Mouse (Mus musculus): ENCODE data around the gene Rab3c.

Rab3c gene

DNA sequence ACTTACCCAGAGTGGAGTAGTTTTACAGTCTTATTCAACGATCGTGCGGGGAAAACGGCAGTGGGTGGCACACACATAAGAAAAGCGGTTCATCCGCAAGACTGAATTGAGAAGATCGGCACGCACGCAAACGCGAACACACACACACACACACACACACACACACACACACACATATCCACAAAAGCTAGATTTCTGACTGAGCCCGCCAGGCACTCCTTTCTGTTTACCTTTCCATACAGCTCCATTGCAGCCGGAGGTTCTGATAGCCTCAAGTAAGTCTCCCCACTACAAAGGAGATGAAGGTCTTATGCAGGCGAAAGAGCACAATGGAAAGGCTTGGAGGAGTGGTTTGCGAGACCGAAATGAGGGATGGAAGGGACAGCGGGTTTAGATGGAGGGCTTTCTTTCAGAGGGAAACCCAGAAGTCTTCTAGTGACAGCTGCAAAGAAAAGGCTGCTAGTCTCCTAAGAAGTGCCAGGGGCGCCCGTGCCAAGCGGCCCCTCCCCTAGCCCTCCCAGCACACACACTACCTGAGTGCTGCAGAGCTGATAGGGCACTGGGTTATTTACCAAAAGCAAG, at the start of gene Rab3c:
Rab3c (minus strand) TSS at position 434 of the 582 bp plus-strand sequence.
- DNase-seq (ENCODE audit: low read depth, low spot score), result no peak

GRCm38 (mm10) chr13:110318746-110319145, 38.0 kb upstream of the Rab3c start:
- DNase-seq (ENCODE audit: low read depth, low spot score), result peak; percentile 11

- DNase-seq (ENCODE audit: low read depth, low spot score), result no peak
Measured at GRCm38 (mm10) chr13:110307188-110307587, 26.4 kb upstream of the Rab3c start.

GRCm38 (mm10) chr13:110297112-110297511, 16.3 kb upstream of the Rab3c start:
- DNase-seq (ENCODE audit: low read depth, low spot score), result no peak

- no peak for DNase-seq (ENCODE audit: low read depth, low spot score)
Measured at GRCm38 (mm10) chr13:110288499-110288898, 7.7 kb upstream of the Rab3c start.

DNA sequence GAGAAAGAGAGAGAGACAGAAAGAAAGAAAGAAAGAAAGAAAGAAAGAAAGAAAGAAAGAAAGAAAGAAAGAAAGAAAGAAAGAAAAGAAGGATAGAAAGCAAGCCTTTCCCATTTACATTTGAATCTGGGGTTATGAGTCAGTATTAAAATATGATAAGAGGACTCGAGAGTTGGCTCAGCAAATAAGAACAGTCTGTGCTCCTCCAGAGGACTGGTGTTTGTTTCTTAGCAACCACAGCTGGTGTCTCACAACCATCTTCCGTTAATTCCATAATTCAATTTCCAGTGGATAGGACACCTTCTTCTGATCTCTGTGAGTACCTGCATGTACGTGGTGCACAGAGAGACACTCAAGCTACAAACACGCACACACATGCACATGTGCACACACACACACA, 3.0 kb upstream of the Rab3c start:
- no peak for DNase-seq (ENCODE audit: low read depth, low spot score)

- DNase-seq (ENCODE audit: low read depth, low spot score), result peak; percentile 51
Measured at GRCm38 (mm10) chr13:110280028-110280562, 701 bp downstream of the Rab3c start.

- no peak for DNase-seq (ENCODE audit: low read depth, low spot score)
Measured at GRCm38 (mm10) chr13:110278976-110279736, 1.6 kb downstream of the Rab3c start.

GRCm38 (mm10) chr13:110277709-110278108, 3.1 kb downstream of the Rab3c start:
- DNase-seq (ENCODE audit: low read depth, low spot score), result no peak

DNA sequence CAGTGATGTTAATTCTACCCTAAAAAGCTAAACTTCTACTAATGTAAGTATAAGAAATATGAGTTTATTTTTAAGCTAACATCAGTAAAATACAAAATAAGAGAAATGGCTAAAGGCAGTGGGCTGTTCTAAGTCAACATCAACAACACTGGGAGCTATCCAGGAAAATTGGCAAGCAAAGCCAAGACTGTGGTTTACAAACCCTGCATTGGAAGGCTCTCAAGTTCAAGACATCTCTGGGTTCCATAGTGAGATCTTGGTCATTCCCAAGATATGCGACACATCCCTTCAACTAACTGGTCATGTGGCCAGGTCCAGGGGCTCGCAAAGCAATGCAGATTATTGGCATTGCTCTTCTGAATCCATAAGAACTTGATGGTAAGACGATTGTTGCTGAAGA, 5.3 kb downstream of the Rab3c start:
- DNase-seq (ENCODE audit: low read depth, low spot score), result no peak

DNA sequence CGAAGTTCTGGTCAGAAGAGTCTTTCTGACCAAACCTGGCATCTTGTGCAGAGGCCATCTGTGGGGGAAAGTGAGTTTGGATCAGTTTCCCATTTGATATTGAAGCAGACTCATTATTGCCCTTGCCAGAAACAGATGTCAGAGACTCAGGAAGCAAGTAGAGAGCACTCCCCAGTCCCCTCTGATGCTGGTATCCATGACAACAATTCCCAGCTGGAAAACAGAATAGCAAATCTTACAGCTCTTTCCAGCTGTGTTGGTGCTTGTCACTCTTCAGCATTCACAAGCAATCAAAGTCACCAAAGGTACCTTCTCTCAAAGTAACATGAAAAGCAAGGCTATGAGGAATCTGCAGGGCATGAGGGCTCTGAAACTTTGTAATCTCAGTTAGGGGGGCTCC, 20.1 kb downstream of the Rab3c start:
- no peak for DNase-seq (ENCODE audit: low read depth, low spot score)

DNA sequence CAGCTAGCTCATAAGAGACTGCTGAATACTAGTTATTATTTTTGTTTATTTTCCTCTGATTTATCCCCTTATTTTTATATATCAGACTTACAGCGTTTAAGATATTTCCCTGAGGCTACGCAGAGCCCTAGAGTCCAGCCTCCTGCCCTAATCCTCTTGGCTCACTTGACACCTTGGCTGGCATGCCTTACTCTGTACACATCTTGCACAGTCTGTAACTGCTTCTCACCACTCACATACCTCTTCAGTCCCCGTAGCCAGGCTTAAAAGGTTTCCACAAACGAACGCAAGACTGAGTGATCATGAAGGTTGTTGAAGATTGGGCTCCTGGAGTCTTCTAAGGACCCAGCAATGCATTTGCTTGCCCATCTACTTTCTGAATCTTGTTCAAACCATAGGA, 29.3 kb downstream of the Rab3c start:
- no peak for DNase-seq (ENCODE audit: low read depth, low spot score)

DNA sequence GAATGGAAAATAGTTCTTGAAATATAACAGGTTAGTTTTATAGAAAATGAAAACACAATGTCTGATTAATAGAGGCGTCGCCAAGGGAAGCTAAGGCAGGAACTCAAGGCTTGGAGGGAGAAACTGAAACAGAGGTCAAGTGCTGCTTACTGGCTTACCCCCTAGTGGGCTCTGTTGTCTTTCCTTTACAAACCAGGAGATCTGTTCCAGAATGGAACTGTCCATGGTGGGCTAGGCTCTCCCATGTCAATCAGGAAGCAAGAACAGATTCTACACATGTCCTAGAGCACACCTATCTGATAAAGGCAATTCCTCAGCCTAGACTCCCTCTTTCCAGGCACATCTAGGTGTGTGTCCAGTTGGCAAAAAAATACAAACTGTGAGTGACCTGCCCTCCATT, 32.3 kb downstream of the Rab3c start:
- no peak for DNase-seq (ENCODE audit: low read depth, low spot score)

GRCm38 (mm10) chr13:110238970-110239369, 41.8 kb downstream of the Rab3c start:
- DNase-seq (ENCODE audit: low read depth, low spot score), result no peak

- peak; percentile 6 for DNase-seq (ENCODE audit: low read depth, low spot score)
Measured at GRCm38 (mm10) chr13:110237209-110237935, 43.4 kb downstream of the Rab3c start.

DNA sequence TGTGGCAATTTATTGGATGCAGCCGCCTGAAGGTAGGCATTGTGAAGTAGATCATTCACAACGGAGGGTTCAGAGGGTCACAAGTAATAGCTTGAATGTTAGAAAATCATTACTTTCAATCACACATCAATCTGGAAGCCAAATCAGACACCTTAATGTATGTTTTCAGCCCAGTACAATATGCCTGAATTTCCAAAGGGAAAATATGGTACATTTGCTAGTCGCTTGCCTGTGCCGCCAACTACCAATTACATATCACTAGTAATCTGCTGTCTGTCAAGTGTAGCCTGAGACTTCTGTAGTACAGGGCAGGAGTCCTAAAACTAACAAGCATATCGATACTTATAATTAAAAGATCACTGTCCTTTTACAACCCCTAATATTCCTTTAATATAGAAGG, 47.4 kb downstream of the Rab3c start:
- DNase-seq (ENCODE audit: low read depth, low spot score), result no peak

GRCm38 (mm10) chr13:110231086-110231688, 49.6 kb downstream of the Rab3c start:
- DNase-seq (ENCODE audit: low read depth, low spot score), result no peak

DNA sequence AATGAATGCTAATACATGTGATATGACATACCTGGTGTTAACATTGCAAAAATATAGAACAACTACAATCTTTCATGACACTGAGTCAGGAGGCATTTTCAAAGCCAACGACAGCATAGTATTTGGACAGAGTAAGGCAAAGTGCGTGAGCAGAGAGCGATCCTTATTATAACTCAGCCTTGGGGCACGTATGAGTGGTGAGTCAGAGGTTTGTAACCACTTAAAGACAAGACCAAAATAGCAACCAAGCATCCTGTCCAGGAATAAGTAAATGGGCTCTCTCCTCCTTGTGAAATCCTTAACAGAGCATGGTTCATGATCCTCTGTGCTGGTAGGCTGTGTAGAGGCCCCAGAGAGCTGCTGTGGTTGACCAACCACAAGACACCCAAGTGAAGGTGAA, 50.8 kb downstream of the Rab3c start:
- no peak for DNase-seq (ENCODE audit: low read depth, low spot score)

DNA sequence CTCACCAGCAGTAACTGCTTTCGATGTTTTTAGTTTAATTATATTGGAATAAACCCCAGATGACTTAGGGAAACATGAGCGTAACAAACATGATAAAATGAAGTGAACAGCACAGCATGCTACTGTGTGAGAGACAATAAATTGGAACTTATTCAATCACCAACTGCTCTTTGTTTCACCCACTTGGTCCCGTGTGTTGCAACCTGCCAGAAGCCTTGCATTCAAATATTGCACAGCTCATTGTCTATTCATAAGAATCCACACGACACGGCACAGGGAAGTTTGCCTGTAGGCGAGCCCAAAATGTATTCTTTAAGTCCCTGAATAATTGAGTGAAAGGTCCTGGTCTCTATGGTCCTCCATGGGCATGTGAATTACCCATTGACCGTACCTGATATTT, 61.6 kb downstream of the Rab3c start:
- DNase-seq (ENCODE audit: low read depth, low spot score), result no peak

GRCm38 (mm10) chr13:110218497-110218896, 62.3 kb downstream of the Rab3c start:
- no peak for DNase-seq (ENCODE audit: low read depth, low spot score)

DNA sequence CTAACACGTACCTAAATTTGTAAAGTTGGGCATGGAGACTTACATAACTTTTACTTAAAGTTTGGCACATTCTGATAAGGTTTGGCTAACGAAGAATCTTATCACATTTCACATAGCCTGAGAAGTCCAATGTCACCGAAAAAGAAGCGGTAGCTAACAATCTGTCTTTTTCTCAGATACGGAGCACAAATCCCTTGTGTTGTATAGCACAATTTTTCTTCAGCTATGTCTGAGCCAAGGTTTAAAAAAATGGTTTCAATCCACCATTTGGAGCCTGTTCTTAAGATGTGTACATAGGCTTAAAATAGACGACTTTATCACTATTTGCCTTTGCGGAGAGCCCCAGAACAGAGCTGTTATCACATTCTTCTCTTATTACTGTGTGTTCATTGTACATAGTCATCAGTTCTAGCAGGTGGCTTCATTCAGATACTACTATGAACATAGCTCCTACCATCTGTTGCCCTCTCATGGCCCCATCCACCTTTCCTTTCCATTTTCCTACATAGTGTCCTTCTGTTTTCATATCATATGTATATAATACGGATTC, 69.2 kb downstream of the Rab3c start:
- no peak for DNase-seq (ENCODE audit: low read depth, low spot score)

- DNase-seq (ENCODE audit: low read depth, low spot score), result no peak
Measured at GRCm38 (mm10) chr13:110198906-110199305, 81.9 kb downstream of the Rab3c start.
